Mouse (Mus musculus): ENCODE measurements around the gene Ptprk. TPM values are rescaled to one million over a fixed set of nuclear protein-coding genes. Genes with fewer than 3 reads are reported as not detected.
A peak's percentile ranks its signal among the peaks of the same experiment; 100 is the strongest.

Ptprk gene
- polyA plus RNA-seq, 1 experiment from 2014 or later: 29.6 TPM

GRCm38 (mm10) chr10:28224376-28224775, 149.8 kb downstream of the Ptprk start:
- no peak overlapping the region for H3K4me3 ChIP-seq (ENCODE audit: low read depth, low read length)
- H3K9me3 ChIP-seq (ENCODE audit: control insufficient read depth, low read length): no peaks in the 10 kb centered on the region
- H3K27me3 ChIP-seq (ENCODE audit: control insufficient read depth, insufficient read depth, low read length): no peaks in the 10 kb centered on the region
- no peak overlapping the region for H3K27ac ChIP-seq (ENCODE audit: low read depth, low read length)
- H3K4me1 ChIP-seq (replicated peaks; ENCODE audit: control insufficient read depth, insufficient read depth, low read length): no peaks in the 10 kb centered on the region
- no peak for ATAC-seq (ENCODE audit: low FRiP score)
- no peak overlapping the region for H3K4me2 ChIP-seq (replicated peaks; ENCODE audit: low read depth, low read length)
- 81% methylated on average over 1 of the region's 1 CpGs for WGBS
- H3K9ac ChIP-seq (ENCODE audit: low read depth, low read length): no peak overlapping the region
- no peak for DNase-seq (ENCODE audit: low spot score)
- H3K36me3 ChIP-seq (ENCODE audit: control insufficient read depth, insufficient read depth, low read length): no peaks in the 10 kb centered on the region

- WGBS: 48% methylated on average over 5 of the region's 5 CpGs
- no peak overlapping the region for H3K9ac ChIP-seq (ENCODE audit: low read depth, low read length)
- H3K4me1 ChIP-seq (replicated peaks; ENCODE audit: control insufficient read depth, insufficient read depth, low read length): no peaks in the 10 kb centered on the region
- no peaks in the 10 kb centered on the region for H3K27me3 ChIP-seq (ENCODE audit: control insufficient read depth, insufficient read depth, low read length)
- H3K27ac ChIP-seq (ENCODE audit: low read depth, low read length): no peak overlapping the region
- H3K9me3 ChIP-seq (ENCODE audit: control insufficient read depth, low read length): no peaks in the 10 kb centered on the region
- DNase-seq (ENCODE audit: low spot score): no peak
- H3K36me3 ChIP-seq (ENCODE audit: control insufficient read depth, insufficient read depth, low read length): no peaks in the 10 kb centered on the region
- ATAC-seq (ENCODE audit: low FRiP score): no peak
- no peak overlapping the region for H3K4me3 ChIP-seq (ENCODE audit: low read depth, low read length)
- no peak overlapping the region for H3K4me2 ChIP-seq (replicated peaks; ENCODE audit: low read depth, low read length)
Measured at GRCm38 (mm10) chr10:28225536-28226075, 151.0 kb downstream of the Ptprk start.

- Histone ChIP-seq H3K4me3 (ENCODE audit: low read depth, low read length) (no peak overlapping the region), H3K9me3 (ENCODE audit: control insufficient read depth, low read length) (no peaks in the 10 kb centered on the region), H3K9ac (ENCODE audit: low read depth, low read length) (no peak overlapping the region), H3K4me1 (replicated peaks; ENCODE audit: control insufficient read depth, insufficient read depth, low read length) (no peaks in the 10 kb centered on the region), H3K27me3 (ENCODE audit: control insufficient read depth, insufficient read depth, low read length) (no peaks in the 10 kb centered on the region), H3K36me3 (ENCODE audit: control insufficient read depth, insufficient read depth, low read length) (no peaks in the 10 kb centered on the region), H3K27ac (ENCODE audit: low read depth, low read length) (no peak overlapping the region), H3K4me2 (replicated peaks; ENCODE audit: low read depth, low read length) (no peak overlapping the region)
- WGBS: 90% methylated on average over 4 of the region's 4 CpGs
- ATAC-seq (ENCODE audit: low FRiP score): no peak
- DNase-seq (ENCODE audit: low spot score): no peak
Measured at GRCm38 (mm10) chr10:28227732-28228131, 153.1 kb downstream of the Ptprk start.

- ATAC-seq (ENCODE audit: low FRiP score) (no peak), DNase-seq (ENCODE audit: low spot score) (no peak)
- H3K9me3 ChIP-seq (ENCODE audit: control insufficient read depth, low read length): no peaks in the 10 kb centered on the region
- WGBS: 78% methylated on average over 1 of the region's 1 CpGs
- no peaks in the 10 kb centered on the region for H3K27me3 ChIP-seq (ENCODE audit: control insufficient read depth, insufficient read depth, low read length)
- H3K4me1 ChIP-seq (replicated peaks; ENCODE audit: control insufficient read depth, insufficient read depth, low read length): no peaks in the 10 kb centered on the region
- H3K4me2 ChIP-seq (replicated peaks; ENCODE audit: low read depth, low read length): no peak overlapping the region
- H3K9ac ChIP-seq (ENCODE audit: low read depth, low read length): no peak overlapping the region
- no peak overlapping the region for H3K4me3 ChIP-seq (ENCODE audit: low read depth, low read length)
- no peaks in the 10 kb centered on the region for H3K36me3 ChIP-seq (ENCODE audit: control insufficient read depth, insufficient read depth, low read length)
- H3K27ac ChIP-seq (ENCODE audit: low read depth, low read length): no peak overlapping the region
Measured at GRCm38 (mm10) chr10:28228208-28228607, 153.6 kb downstream of the Ptprk start.

- WGBS: 25% methylated on average over 4 of the region's 4 CpGs
- no peak overlapping the region for H3K9ac ChIP-seq (ENCODE audit: low read depth, low read length)
- DNase-seq (ENCODE audit: low spot score) (peak; percentile 54), ATAC-seq (ENCODE audit: low FRiP score) (peak; percentile 78)
- no peaks in the 10 kb centered on the region for H3K9me3 ChIP-seq (ENCODE audit: control insufficient read depth, low read length)
- H3K27me3 ChIP-seq (ENCODE audit: control insufficient read depth, insufficient read depth, low read length): no peaks in the 10 kb centered on the region
- no peak overlapping the region for H3K27ac ChIP-seq (ENCODE audit: low read depth, low read length)
- no peak overlapping the region for H3K4me2 ChIP-seq (replicated peaks; ENCODE audit: low read depth, low read length)
- no peak overlapping the region for H3K4me3 ChIP-seq (ENCODE audit: low read depth, low read length)
- H3K36me3 ChIP-seq (ENCODE audit: control insufficient read depth, insufficient read depth, low read length): no peaks in the 10 kb centered on the region
- no peaks in the 10 kb centered on the region for H3K4me1 ChIP-seq (replicated peaks; ENCODE audit: control insufficient read depth, insufficient read depth, low read length)
Measured at GRCm38 (mm10) chr10:28232273-28233167, 157.9 kb downstream of the Ptprk start.

GRCm38 (mm10) chr10:28249047-28249446, 174.4 kb downstream of the Ptprk start:
- Histone ChIP-seq H3K4me2 (replicated peaks; ENCODE audit: low read depth, low read length) (no peak overlapping the region), H3K27me3 (ENCODE audit: control insufficient read depth, insufficient read depth, low read length) (no peaks in the 10 kb centered on the region), H3K36me3 (ENCODE audit: control insufficient read depth, insufficient read depth, low read length) (no peaks in the 10 kb centered on the region), H3K27ac (ENCODE audit: low read depth, low read length) (no peak overlapping the region), H3K4me1 (replicated peaks; ENCODE audit: control insufficient read depth, insufficient read depth, low read length) (0 out of 2 replicates have a peak, but pooled peaks cover 2% of the 10 kb centered on the region), H3K4me3 (ENCODE audit: low read depth, low read length) (no peak overlapping the region), H3K9me3 (ENCODE audit: control insufficient read depth, low read length) (no peaks in the 10 kb centered on the region), H3K9ac (ENCODE audit: low read depth, low read length) (no peak overlapping the region)
- DNase-seq (ENCODE audit: low spot score) (no peak), ATAC-seq (ENCODE audit: low FRiP score) (no peak)
- WGBS: 79% methylated on average over 4 of the region's 4 CpGs

GRCm38 (mm10) chr10:28251385-28251784, 176.8 kb downstream of the Ptprk start:
- H3K36me3 ChIP-seq (ENCODE audit: control insufficient read depth, insufficient read depth, low read length): no peaks in the 10 kb centered on the region
- H3K4me2 ChIP-seq (replicated peaks; ENCODE audit: low read depth, low read length): no peak overlapping the region
- H3K27me3 ChIP-seq (ENCODE audit: control insufficient read depth, insufficient read depth, low read length): no peaks in the 10 kb centered on the region
- no peak overlapping the region for H3K4me3 ChIP-seq (ENCODE audit: low read depth, low read length)
- no peak for DNase-seq (ENCODE audit: low spot score)
- H3K27ac ChIP-seq (ENCODE audit: low read depth, low read length): no peak overlapping the region
- H3K9me3 ChIP-seq (ENCODE audit: control insufficient read depth, low read length): no peaks in the 10 kb centered on the region
- H3K9ac ChIP-seq (ENCODE audit: low read depth, low read length): no peak overlapping the region
- H3K4me1 ChIP-seq (replicated peaks; ENCODE audit: control insufficient read depth, insufficient read depth, low read length): 0 out of 2 replicates have a peak, but pooled peaks cover 2% of the 10 kb centered on the region
- no peak for ATAC-seq (ENCODE audit: low FRiP score)
- WGBS: 64% methylated on average over 4 of the region's 4 CpGs

GRCm38 (mm10) chr10:28260651-28261050, 186.0 kb downstream of the Ptprk start:
- no peak overlapping the region for H3K4me2 ChIP-seq (replicated peaks; ENCODE audit: low read depth, low read length)
- H3K4me1 ChIP-seq (replicated peaks; ENCODE audit: control insufficient read depth, insufficient read depth, low read length): no peaks in the 10 kb centered on the region
- WGBS: 69% methylated on average over 2 of the region's 2 CpGs
- H3K27me3 ChIP-seq (ENCODE audit: control insufficient read depth, insufficient read depth, low read length): no peaks in the 10 kb centered on the region
- no peak for ATAC-seq (ENCODE audit: low FRiP score)
- H3K9me3 ChIP-seq (ENCODE audit: control insufficient read depth, low read length): no peaks in the 10 kb centered on the region
- H3K4me3 ChIP-seq (ENCODE audit: low read depth, low read length): no peak overlapping the region
- no peak for DNase-seq (ENCODE audit: low spot score)
- no peak overlapping the region for H3K9ac ChIP-seq (ENCODE audit: low read depth, low read length)
- no peaks in the 10 kb centered on the region for H3K36me3 ChIP-seq (ENCODE audit: control insufficient read depth, insufficient read depth, low read length)
- no peak overlapping the region for H3K27ac ChIP-seq (ENCODE audit: low read depth, low read length)

GRCm38 (mm10) chr10:28262159-28262558, 187.5 kb downstream of the Ptprk start:
- H3K9ac ChIP-seq (ENCODE audit: low read depth, low read length): no peak overlapping the region
- H3K27me3 ChIP-seq (ENCODE audit: control insufficient read depth, insufficient read depth, low read length): no peaks in the 10 kb centered on the region
- H3K36me3 ChIP-seq (ENCODE audit: control insufficient read depth, insufficient read depth, low read length): no peaks in the 10 kb centered on the region
- ATAC-seq (ENCODE audit: low FRiP score): no peak
- no peak for DNase-seq (ENCODE audit: low spot score)
- H3K4me2 ChIP-seq (replicated peaks; ENCODE audit: low read depth, low read length): no peak overlapping the region
- H3K4me3 ChIP-seq (ENCODE audit: low read depth, low read length): no peak overlapping the region
- H3K4me1 ChIP-seq (replicated peaks; ENCODE audit: control insufficient read depth, insufficient read depth, low read length): no peaks in the 10 kb centered on the region
- no peak overlapping the region for H3K27ac ChIP-seq (ENCODE audit: low read depth, low read length)
- 88% methylated on average over 3 of the region's 3 CpGs for WGBS
- H3K9me3 ChIP-seq (ENCODE audit: control insufficient read depth, low read length): no peaks in the 10 kb centered on the region

Data from hindbrain, embryonic 11.5 days (tissue).